Mouse (Mus musculus): ENCODE data around the gene Kpnb1.

DNA sequence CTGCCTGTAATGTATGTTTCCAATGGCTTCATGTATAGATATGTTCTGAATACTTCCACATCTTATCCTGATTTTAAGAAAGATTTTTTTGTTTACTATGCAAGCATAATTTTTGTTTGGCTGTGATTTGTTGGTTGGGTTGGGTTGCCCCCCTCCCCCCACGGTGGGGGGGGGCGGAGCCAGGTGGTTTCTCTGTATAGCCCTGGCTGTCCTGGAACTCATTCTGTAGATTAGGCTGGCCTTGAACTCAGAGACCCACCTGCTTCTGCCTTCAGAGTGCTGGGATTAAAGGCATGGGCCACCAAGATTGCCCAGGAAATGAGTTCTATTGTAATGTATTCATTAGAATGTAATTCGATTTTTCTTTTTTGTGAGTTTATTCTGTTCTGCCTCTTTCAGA, 1.6 kb upstream of the Kpnb1 start:
- TF ChIP-seq CTCF (IDR thresholded peaks at IDR 0.05; ENCODE audit: extremely low read depth, insufficient read depth, low read length) (no peak), POLR2A (IDR thresholded peaks at IDR 0.05; ENCODE audit: extremely low read depth, insufficient read depth, low read length) (no peak)
